Comparison of ENCODE assay signal across 14 mouse cellular contexts in genomic region chr6:81766800-81767199, GRCm38 (mm10).
"Had no signal": no experiment of that assay in that cellular context is flagged by ENCODE, and none has a peak within 500 bp of the region (broad histone marks: within the 10 kb centered on the region; RNA-seq: fewer than 3 reads in every experiment).

No protein-coding gene starts in this region.

- H3K4me3 ChIP-seq: kidney, embryonic 15.5 days; limb, embryonic 13.5 days; midbrain, embryonic 13.5 days; stomach, embryonic 15.5 days had no signal

- H3K4me1 ChIP-seq: kidney, embryonic 15.5 days; limb, embryonic 13.5 days; stomach, embryonic 15.5 days had no signal

- H3K27me3 ChIP-seq: kidney, embryonic 15.5 days; limb, embryonic 13.5 days; midbrain, embryonic 13.5 days; stomach, embryonic 15.5 days had no signal

- H3K27ac ChIP-seq: kidney, embryonic 15.5 days; limb, embryonic 13.5 days; liver, embryonic 14.5 days; midbrain, embryonic 13.5 days; stomach, embryonic 15.5 days had no signal

- H3K4me2 ChIP-seq: kidney, embryonic 15.5 days; limb, embryonic 13.5 days; midbrain, embryonic 13.5 days; stomach, embryonic 15.5 days had no signal

- ATAC-seq: lung, postnatal 0 days; midbrain, embryonic 13.5 days had no signal

- H3K36me3 ChIP-seq: kidney, embryonic 15.5 days; limb, embryonic 13.5 days; midbrain, embryonic 13.5 days; stomach, embryonic 15.5 days had no signal

- H3K9ac ChIP-seq: kidney, embryonic 15.5 days; limb, embryonic 13.5 days; liver, embryonic 14.5 days; midbrain, embryonic 13.5 days; stomach, embryonic 15.5 days had no signal

- DNase-seq: kidney, postnatal 14 days; layer of hippocampus, adult 9-11 months; left cerebral cortex, postnatal 4 days; lung, adult 2 months; lung, postnatal 36 days; right cerebral cortex, postnatal 14 days; thymus, adult 2 months; thymus, postnatal 25 days had no signal

- H3K9me3 ChIP-seq: kidney, embryonic 15.5 days; limb, embryonic 13.5 days; midbrain, embryonic 13.5 days; stomach, embryonic 15.5 days had no signal
